Mouse (Mus musculus) CD8-positive naive resting alpha-beta T cell, adult 57 days (primary cell): ENCODE data around the gene Myh2. TPM values are rescaled to one million over a fixed set of nuclear protein-coding genes. Genes with fewer than 3 reads are reported as not detected.

Experiments used
- total RNA-seq: library from RNA; stranded (reverse); gene quantifications from one replicate; pipeline ENCODE4 v1.2.4, GENCODE M21; 2023

Myh2 gene
- total RNA-seq, result not detected

DNA sequence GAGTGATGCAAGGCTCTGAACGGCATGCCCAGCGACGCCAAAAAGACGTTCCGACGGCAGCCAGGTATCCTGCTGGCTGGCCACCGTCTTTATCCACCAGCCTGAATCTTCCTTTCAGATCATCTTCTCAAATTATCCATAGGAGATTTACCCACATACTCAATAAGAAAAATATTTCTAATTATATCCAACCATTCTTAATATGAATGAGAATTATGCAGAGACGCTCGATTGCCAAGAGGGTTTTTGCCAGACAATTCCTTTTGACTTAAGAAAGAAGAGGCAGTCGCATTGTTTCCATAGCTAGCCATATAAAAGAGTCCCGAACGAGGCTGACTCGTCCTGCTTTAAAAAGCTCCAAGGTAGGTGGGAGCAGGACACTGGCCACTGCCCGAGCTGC lies at the start of gene Myh2:
Gene Myh2 (plus strand): TSS at position 301 of the 400 bp plus-strand sequence.

GRCm38 (mm10) chr11:67199752-67200151 lies 28.9 kb downstream of the Myh2 start, which contains the start of gene Myh1:
TSS of gene Myh1 (plus strand) at chr11:67200052.

GRCm38 (mm10) chr11:67237481-67238079 lies 66.8 kb downstream of the Myh2 start, which contains the start of gene Myh4:
TSS of gene Myh4 (plus strand) at chr11:67238029.

Other genes starting within 250 kb of the Myh2 start
- not detected for gene Tmem238l, start 214.4 kb upstream of the Myh2 start, total RNA-seq
- gene Tmem220, start 145.9 kb upstream of the Myh2 start, total RNA-seq, result 0.64 TPM
- gene Adprm, start 118.4 kb upstream of the Myh2 start, total RNA-seq, result 41.7 TPM
- gene Sco1, start 118.4 kb upstream of the Myh2 start, total RNA-seq, result 13.0 TPM
- not detected for gene Myh3, start 92.7 kb upstream of the Myh2 start, total RNA-seq
- gene Myh1, start 29.0 kb downstream of the Myh2 start, total RNA-seq, result not detected
- gene Myh4, start 67.0 kb downstream of the Myh2 start, total RNA-seq, result not detected
- gene Myh8, start 106.1 kb downstream of the Myh2 start, total RNA-seq, result not detected
- gene Myh13, start 150.6 kb downstream of the Myh2 start, total RNA-seq, result 0.15 TPM